Comparison of ENCODE assay signal across 16 mouse cellular contexts in the genomic region with DNA sequence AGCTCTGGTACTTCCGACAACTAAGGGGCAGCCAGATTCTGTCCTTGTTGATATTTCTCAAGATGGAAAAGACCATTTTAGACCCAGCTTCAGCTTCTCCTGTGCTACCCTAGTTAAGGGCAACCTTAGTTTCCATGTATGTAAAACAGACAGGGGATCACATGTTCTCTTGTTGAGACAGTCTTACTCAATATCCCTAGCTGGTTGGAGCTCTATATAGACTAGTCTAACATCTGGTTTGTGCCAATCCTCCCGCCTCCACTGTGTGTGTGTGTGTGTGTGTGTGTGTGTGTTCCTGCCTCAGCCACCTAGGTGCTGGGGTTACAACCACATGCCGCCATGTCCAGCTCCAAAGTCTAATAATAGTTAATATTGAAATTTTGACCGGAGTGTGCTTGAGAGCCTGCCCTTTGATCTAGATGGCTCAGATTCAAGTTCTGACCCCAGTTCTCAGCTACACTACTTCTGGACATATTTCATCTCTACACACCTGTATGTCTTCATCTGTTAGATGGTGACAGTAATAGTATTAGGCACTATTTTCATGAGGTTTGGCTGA. TPM values are rescaled to one million over a fixed set of nuclear protein-coding genes. Genes with fewer than 3 reads are reported as not detected.
DNase-seq lines count a peak whose midpoint lies in the region; ATAC-seq and TF ChIP-seq lines count a peak whose summit lies in the region.
"Had no signal": no experiment of that assay in that cellular context is flagged by ENCODE, and none has a peak within 500 bp of the region (broad histone marks: within the 10 kb centered on the region; RNA-seq: fewer than 3 reads in every experiment).

No protein-coding gene starts in this region.

- H3K36me3 ChIP-seq in heart, postnatal 0 days (replicated peaks; ENCODE audit: control insufficient read depth, insufficient read depth, low read length): 0 out of 2 replicates have a peak, but pooled peaks cover 6% of the 10 kb centered on the region
- 0 out of 2 replicates have a peak, but pooled peaks cover under 1% of the 10 kb centered on the region for H3K36me3 ChIP-seq in heart, embryonic 11.5 days (ENCODE audit: control insufficient read depth, insufficient read depth, low read length)
- peaks cover 12% of the 10 kb centered on the region; the same call in 1 of the 2 replicates for H3K36me3 ChIP-seq in lung, embryonic 14.5 days (ENCODE audit: insufficient read depth)
- peaks cover 11% of the 10 kb centered on the region for H3K36me3 ChIP-seq in embryonic facial prominence, embryonic 15.5 days
- 0 out of 2 replicates have a peak, but pooled peaks cover 4% of the 10 kb centered on the region for H3K36me3 ChIP-seq in small intestine, adult 2 months (ENCODE audit: control insufficient read depth, insufficient read depth, low read length)

- no peaks in the 10 kb centered on the region for H3K27me3 ChIP-seq in heart, postnatal 0 days (ENCODE audit: control insufficient read depth, insufficient read depth, low read length)
- H3K27me3 ChIP-seq in heart, embryonic 11.5 days (ENCODE audit: control insufficient read depth, insufficient read depth, low read length): no peaks in the 10 kb centered on the region
- no peaks in the 10 kb centered on the region for H3K27me3 ChIP-seq in lung, embryonic 14.5 days (ENCODE audit: insufficient read depth, low read length)
- no peaks in the 10 kb centered on the region for H3K27me3 ChIP-seq in embryonic facial prominence, embryonic 15.5 days
- no peaks in the 10 kb centered on the region for H3K27me3 ChIP-seq in small intestine, adult 2 months (ENCODE audit: control insufficient read depth, insufficient read depth, low read length)
- H3K27me3 ChIP-seq: heart, embryonic 13.5 days had no signal

- no peak for TF ChIP-seq POLR2A in small intestine, adult 2 months (IDR thresholded peaks at IDR 0.05; ENCODE audit: low read depth, low read length)

- no peak overlapping the region for H3K9ac ChIP-seq in heart, postnatal 0 days (replicated peaks; ENCODE audit: low read depth, low read length)
- no peak overlapping the region for H3K9ac ChIP-seq in heart, embryonic 11.5 days (ENCODE audit: low read depth, low read length)
- no peak overlapping the region for H3K9ac ChIP-seq in lung, embryonic 14.5 days
- no peak overlapping the region for H3K9ac ChIP-seq in embryonic facial prominence, embryonic 15.5 days
- H3K9ac ChIP-seq: heart, embryonic 13.5 days had no signal

- no peak for DNase-seq in heart, postnatal 0 days (ENCODE audit: low spot score)
- no peak for DNase-seq in lung, embryonic 14.5 days
- no peak for DNase-seq in lung, postnatal 25 days (ENCODE audit: low spot score)
- no peak for DNase-seq in left cerebral cortex, postnatal 14 days (ENCODE audit: low spot score in 2 of 2)
- DNase-seq: cerebellum, adult 9-10 months; embryo, embryonic 11 days; lung, adult 2 months had no signal

- H3K4me2 ChIP-seq in heart, postnatal 0 days (ENCODE audit: low read depth, low read length): no peak overlapping the region
- H3K4me2 ChIP-seq in heart, embryonic 11.5 days: no peak overlapping the region
- H3K4me2 ChIP-seq in lung, embryonic 14.5 days: no peak overlapping the region
- no peak overlapping the region for H3K4me2 ChIP-seq in embryonic facial prominence, embryonic 15.5 days (replicated peaks)
- H3K4me2 ChIP-seq: heart, embryonic 13.5 days had no signal

- H3K27ac ChIP-seq in heart, postnatal 0 days (ENCODE audit: low read depth): peak overlapping the region; percentile 31; the same call in 1 of the 2 replicates
- H3K27ac ChIP-seq in heart, embryonic 11.5 days (ENCODE audit: low read depth, low read length): no peak overlapping the region
- H3K27ac ChIP-seq in lung, embryonic 14.5 days (ENCODE audit: low read depth): peak overlapping the region; percentile 75
- H3K27ac ChIP-seq in embryonic facial prominence, embryonic 15.5 days (replicated peaks): peak overlapping the region; percentile 63; the same call in 1 of the 2 replicates
- peak overlapping the region; percentile 77 for H3K27ac ChIP-seq in small intestine, adult 2 months (ENCODE audit: insufficient read depth, low read depth, low read length)
- H3K27ac ChIP-seq: hindbrain, postnatal 0 days had no signal

- intact Hi-C loops in left cerebral cortex, postnatal 14 days (cut with DNase I): no loop called here

- 73% methylated on average over 4 of the region's 4 CpGs for WGBS in heart, postnatal 0 days
- 78% methylated on average over 4 of the region's 4 CpGs for WGBS in heart, embryonic 11.5 days (ENCODE audit: insufficient replicate concordance)
- 82% methylated on average over 4 of the region's 4 CpGs for WGBS in lung, embryonic 14.5 days
- 62% methylated on average over 4 of the region's 4 CpGs for WGBS in embryonic facial prominence, embryonic 15.5 days
- 73% methylated on average over 4 of the region's 4 CpGs for WGBS in small intestine, adult 2 months

- H3K4me3 ChIP-seq in heart, postnatal 0 days (ENCODE audit: low read depth, low read length): no peak overlapping the region
- no peak overlapping the region for H3K4me3 ChIP-seq in heart, embryonic 11.5 days (ENCODE audit: low read depth, low read length)
- H3K4me3 ChIP-seq in lung, embryonic 14.5 days (ENCODE audit: low read depth, low read length): no peak overlapping the region
- no peak overlapping the region for H3K4me3 ChIP-seq in embryonic facial prominence, embryonic 15.5 days (replicated peaks)
- no peak overlapping the region for H3K4me3 ChIP-seq in small intestine, adult 2 months (ENCODE audit: low read depth, low read length)
- H3K4me3 ChIP-seq: heart, embryonic 13.5 days had no signal

- peaks cover 13% of the 10 kb centered on the region; the same call in 1 of the 2 replicates for H3K4me1 ChIP-seq in heart, postnatal 0 days (ENCODE audit: control insufficient read depth, insufficient read depth)
- H3K4me1 ChIP-seq in heart, embryonic 11.5 days (ENCODE audit: control insufficient read depth, insufficient read depth, low read length): peaks cover 7% of the 10 kb centered on the region; the same call in 1 of the 2 replicates
- H3K4me1 ChIP-seq in lung, embryonic 14.5 days (ENCODE audit: insufficient read depth): no peaks in the 10 kb centered on the region
- H3K4me1 ChIP-seq in embryonic facial prominence, embryonic 15.5 days: peaks cover 4% of the 10 kb centered on the region
- H3K4me1 ChIP-seq in small intestine, adult 2 months (ENCODE audit: control insufficient read depth, insufficient read depth, insufficient read length, low read length): peaks cover 5% of the 10 kb centered on the region

- H3K9me3 ChIP-seq in heart, postnatal 0 days (replicated peaks; ENCODE audit: control insufficient read depth, low read length): no peaks in the 10 kb centered on the region
- no peaks in the 10 kb centered on the region for H3K9me3 ChIP-seq in heart, embryonic 11.5 days (replicated peaks; ENCODE audit: control insufficient read depth, low read length)
- no peaks in the 10 kb centered on the region for H3K9me3 ChIP-seq in lung, embryonic 14.5 days (ENCODE audit: low read depth, low read length)
- H3K9me3 ChIP-seq in embryonic facial prominence, embryonic 15.5 days (replicated peaks): no peaks in the 10 kb centered on the region
- H3K9me3 ChIP-seq: heart, embryonic 13.5 days had no signal

- no peak for TF ChIP-seq EP300 in heart, postnatal 0 days (IDR thresholded peaks at IDR 0.05; ENCODE audit: low read depth)

- TF ChIP-seq CTCF in heart, postnatal 0 days (IDR thresholded peaks at IDR 0.05; ENCODE audit: low read depth): no peak
- TF ChIP-seq CTCF in lung, embryonic 14.5 days (IDR thresholded peaks at IDR 0.05; ENCODE audit: low read depth): no peak
- TF ChIP-seq CTCF in small intestine, adult 2 months (IDR thresholded peaks at IDR 0.05; ENCODE audit: extremely low read depth, insufficient read length, insufficient replicate concordance, low read depth, low read length): no peak

- ATAC-seq in heart, postnatal 0 days (ENCODE audit: insufficient read depth, low read depth): no peak
- no peak for ATAC-seq in heart, embryonic 11.5 days (replicated peaks; ENCODE audit: insufficient number of reproducible peaks, low FRiP score, low TSS enrichment)
- no peak for ATAC-seq in lung, embryonic 14.5 days (ENCODE audit: insufficient read depth)
- no peak for ATAC-seq in embryonic facial prominence, embryonic 15.5 days (ENCODE audit: insufficient number of reproducible peaks, low FRiP score, low TSS enrichment, low read depth)
- ATAC-seq in inflammation-experienced regulatory T-cells, adult 6 months: no peak
- ATAC-seq: hindbrain, postnatal 0 days had no signal

RNA-seq across cellular contexts. Expression of a gene that starts 3.2 kb away (rescaled TPM):
- total RNA-seq in heart, postnatal 0 days (2014; rRNA removed; ENCODE audit: low replicate concordance): not detected in 2 replicates
- not detected in 2 replicates for polyA plus RNA-seq in heart, postnatal 0 days (2015; fragmentation: Nextera tagmentation; extraction: Ambion mirVana)
- 0.13 TPM in 1 of 2 replicates, not detected in the other for polyA plus RNA-seq in heart, embryonic 11.5 days (2014; fragmentation: Nextera tagmentation; extraction: Ambion mirVana)
- polyA plus RNA-seq in lung, embryonic 14.5 days (2014; fragmentation: Nextera tagmentation; extraction: Ambion mirVana): not detected in 2 replicates
- 0.13 and 0.21 TPM in 2 replicates for polyA plus RNA-seq in embryonic facial prominence, embryonic 15.5 days (2015; fragmentation: Nextera tagmentation; extraction: Ambion mirVana)
- 0.24 TPM in 1 of 2 replicates, not detected in the other for polyA plus RNA-seq in small intestine, adult 2 months (2012; rRNA removed)
- polyA plus RNA-seq in inflammation-experienced regulatory T-cells, adult 6 months (2017; shearing (Covaris generic)): under 1 TPM in 1 of 3 experiments, not detected in 2; 0.47 TPM
- total RNA-seq in left cerebral cortex, postnatal 14 days (2021): not detected
- total RNA-seq: adrenal gland, adult 18-20 months; gastrocnemius, adult 18-20 months; hindbrain, postnatal 0 days; layer of hippocampus, postnatal 14 days had no signal
- polyA plus RNA-seq: heart, embryonic 13.5 days; hindbrain, postnatal 0 days had no signal

RNA-seq across cellular contexts. Expression of a gene that starts 45.5 kb away (rescaled TPM):
- total RNA-seq in heart, postnatal 0 days (2014; rRNA removed; ENCODE audit: low replicate concordance): 54.7 and 85.6 TPM in 2 replicates
- 28.5 and 29.9 TPM in 2 replicates for polyA plus RNA-seq in heart, postnatal 0 days (2015; fragmentation: Nextera tagmentation; extraction: Ambion mirVana)
- polyA plus RNA-seq in heart, embryonic 11.5 days (2014; fragmentation: Nextera tagmentation; extraction: Ambion mirVana): 43.2 and 55.1 TPM in 2 replicates
- polyA plus RNA-seq in lung, embryonic 14.5 days (2014; fragmentation: Nextera tagmentation; extraction: Ambion mirVana): 77.0 and 83.7 TPM in 2 replicates
- 60.6 and 70.0 TPM in 2 replicates for polyA plus RNA-seq in embryonic facial prominence, embryonic 15.5 days (2015; fragmentation: Nextera tagmentation; extraction: Ambion mirVana)
- 9.6 and 19.4 TPM in 2 replicates for polyA plus RNA-seq in small intestine, adult 2 months (2012; rRNA removed)
- polyA plus RNA-seq in inflammation-experienced regulatory T-cells, adult 6 months (2017; shearing (Covaris generic)): 10 to 100 TPM; 45.4 to 49.3 (median 47.4) TPM
- total RNA-seq in left cerebral cortex, postnatal 14 days (2021): 10 to 100 TPM; 63.3 to 66.2 TPM
